Mouse (Mus musculus) stomach, embryonic 14.5 days (tissue): ENCODE results near the gene Tnfsf11. TPM values are rescaled to one million over a fixed set of nuclear protein-coding genes. Genes with fewer than 3 reads are reported as not detected.

Experiments used
- ATAC-seq: fragments of 200-750 bp; cut with Nextera tagmentation; 2 replicates; pipeline ENCODE4 v1.8.0; 2017; ENCODE audit warnings: low read depth, moderate TSS enrichment; ENCODE audit not compliant: insufficient number of reproducible peaks, insufficient read depth, low FRiP score
- H3K27ac ChIP-seq: fragments of 300-500 bp; sonication (generic); 2 replicates; pipeline ENCODE4 v1.5.1; 2014; ENCODE audit warnings: mild to moderate bottlenecking, low read length, moderate library complexity, mixed read lengths
- H3K27me3 ChIP-seq: fragments of 300-500 bp; sonication (generic); 2 replicates; pipeline ENCODE4 v1.6.1; 2014; ENCODE audit warnings: low read length, control low read depth, mixed read lengths; ENCODE audit not compliant: control insufficient read depth, insufficient read depth
- H3K36me3 ChIP-seq: fragments of 300-500 bp; sonication (generic); 2 replicates; pipeline ENCODE4 v1.6.1; 2014; ENCODE audit warnings: mild to moderate bottlenecking, control low read depth, low read length, moderate library complexity, mixed read lengths; ENCODE audit not compliant: control insufficient read depth, insufficient read depth
- H3K4me1 ChIP-seq: fragments of 300-500 bp; sonication (generic); 2 replicates; pipeline ENCODE4 v1.6.1; 2014; ENCODE audit warnings: low read length, control low read depth, mixed read lengths; ENCODE audit not compliant: control insufficient read depth, insufficient read depth
- H3K4me2 ChIP-seq: fragments of 300-500 bp; sonication (generic); replicated peaks from 2 replicates; pipeline ENCODE4 v1.6.1; 2014; ENCODE audit warnings: low read depth, low read length, control low read depth
- H3K4me3 ChIP-seq: fragments of 300-500 bp; sonication (generic); 2 replicates; pipeline ENCODE4 v1.5.1; 2014; ENCODE audit warnings: low read depth, low read length, control low read depth
- H3K9ac ChIP-seq: fragments of 300-500 bp; sonication (generic); replicated peaks from 2 replicates; pipeline ENCODE4 v1.6.1; 2014; ENCODE audit warnings: low read depth, mild to moderate bottlenecking, control low read depth, low read length, moderate library complexity, mixed read lengths
- H3K9me3 ChIP-seq: fragments of 300-500 bp; sonication (generic); 2 replicates; pipeline ENCODE4 v1.6.1; 2016; ENCODE audit warnings: low read depth, low read length, control low read depth; ENCODE audit not compliant: control insufficient read depth
- WGBS: fragments of 180-500 bp; shearing (Covaris S2); extraction: QIAGEN DNeasy Blood & Tissue Kit; methylation state at CpG from one replicate; pipeline ENCODE4 v1.1.7; 2014; 5-methylcytosine and 5-hydroxymethylcytosine counted together
- polyA plus RNA-seq: library from polyadenylated mRNA; unstranded; fragments of >200 nt; fragmentation: Nextera tagmentation; extraction: Ambion mirVana; gene quantifications from 2 replicates; pipeline ENCODE4 v1.2.1, GENCODE M21; 2014

Gene Tnfsf11
- polyA plus RNA-seq, 1 experiment from 2014 or later: 0.25 TPM

DNA sequence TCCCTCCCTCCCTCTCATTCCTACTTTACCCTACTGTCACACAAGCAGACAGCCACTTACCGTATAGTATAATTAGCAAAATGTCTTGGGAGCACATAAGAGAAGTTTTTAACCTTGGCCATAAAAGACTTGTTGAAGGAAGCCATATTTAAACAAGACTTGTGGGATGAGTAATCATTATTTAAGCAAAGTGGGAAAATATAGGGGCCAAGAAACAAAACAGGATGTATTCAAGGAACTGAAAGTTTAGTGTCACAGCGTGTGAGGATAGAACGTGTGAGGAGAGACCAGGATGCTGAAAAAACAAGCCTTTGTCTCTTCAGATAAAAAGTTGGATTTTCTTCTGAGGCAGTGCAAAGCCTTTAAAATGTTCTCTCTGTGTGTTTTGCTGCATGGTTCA, 11.2 kb upstream of the Tnfsf11 start:
- Histone ChIP-seq H3K4me3 (no peak overlapping the region), H3K4me1 (no peaks in the 10 kb centered on the region), H3K36me3 (no peaks in the 10 kb centered on the region), H3K27me3 (no peaks in the 10 kb centered on the region), H3K27ac (no peak overlapping the region), H3K9ac (no peak overlapping the region), H3K4me2 (no peak overlapping the region), H3K9me3 (no peaks in the 10 kb centered on the region)
- no peak for ATAC-seq
- 61% methylated on average over 3 of the region's 3 CpGs for WGBS

DNA sequence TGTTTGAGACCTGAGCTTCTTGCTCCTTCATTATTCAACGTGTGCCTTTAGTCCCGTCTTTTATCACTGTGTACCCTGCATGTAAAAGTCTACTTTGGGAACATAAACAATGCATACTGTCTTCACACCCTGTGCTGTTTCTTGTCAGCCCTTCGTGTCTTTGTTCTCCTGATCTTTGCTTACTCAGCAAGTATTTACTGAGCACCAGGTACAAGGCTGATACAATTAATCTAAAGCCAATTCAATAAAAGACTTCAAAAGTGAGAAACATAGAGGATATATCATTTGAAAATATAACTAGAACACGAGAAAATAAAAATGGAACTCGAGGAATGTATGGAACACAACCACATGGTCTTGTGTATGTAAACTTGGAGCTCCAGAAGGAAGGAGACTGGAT, 9.8 kb upstream of the Tnfsf11 start:
- 61% methylated on average over 5 of the region's 5 CpGs for WGBS
- Histone ChIP-seq H3K9ac (no peak overlapping the region), H3K36me3 (no peaks in the 10 kb centered on the region), H3K9me3 (no peaks in the 10 kb centered on the region), H3K4me3 (no peak overlapping the region), H3K4me2 (no peak overlapping the region), H3K4me1 (no peaks in the 10 kb centered on the region), H3K27ac (no peak overlapping the region), H3K27me3 (no peaks in the 10 kb centered on the region)
- no peak for ATAC-seq

- H3K27ac ChIP-seq: no peak overlapping the region
- no peak for ATAC-seq
These were observed 6.9 kb downstream of the Tnfsf11 start for GRCm38 (mm10) chr14:78300914-78301313.

DNA sequence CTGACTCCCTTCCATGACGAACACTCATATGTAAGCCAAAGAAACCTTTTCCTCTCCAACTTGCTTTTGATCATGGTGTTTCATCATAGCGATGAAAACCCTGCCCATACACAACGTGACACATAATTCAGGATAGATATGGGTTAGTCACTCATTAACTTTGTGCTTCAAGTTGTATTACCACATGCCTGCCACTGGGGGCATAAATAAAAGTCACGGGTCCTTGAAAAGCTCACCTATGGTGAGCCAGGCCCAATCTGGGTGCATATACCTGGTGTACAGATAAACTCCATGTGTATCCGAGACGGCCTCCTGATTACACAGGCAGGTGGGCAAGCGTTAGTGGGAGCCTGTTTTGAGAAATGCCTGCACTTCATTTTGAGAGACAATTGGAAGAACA, 15.2 kb downstream of the Tnfsf11 start:
- H3K4me1 ChIP-seq: no peaks in the 10 kb centered on the region
- no peaks in the 10 kb centered on the region for H3K36me3 ChIP-seq
- no peak overlapping the region for H3K9ac ChIP-seq
- H3K27ac ChIP-seq: no peak overlapping the region
- no peaks in the 10 kb centered on the region for H3K9me3 ChIP-seq
- no peak overlapping the region for H3K4me2 ChIP-seq
- H3K27me3 ChIP-seq: 0 out of 2 replicates have a peak, but pooled peaks cover 2% of the 10 kb centered on the region
- ATAC-seq: no peak
- H3K4me3 ChIP-seq: no peak overlapping the region
- WGBS: 90% methylated on average over 7 of the region's 7 CpGs

More at GRCm38 (mm10) chr14:78300914-78301313, 6.9 kb downstream of the Tnfsf11 start:
- H3K4me3 ChIP-seq: no peak overlapping the region
- WGBS: 84% methylated on average over 3 of the region's 3 CpGs
- H3K9me3 ChIP-seq: no peaks in the 10 kb centered on the region
- no peaks in the 10 kb centered on the region for H3K4me1 ChIP-seq
- no peak overlapping the region for H3K4me2 ChIP-seq
- H3K36me3 ChIP-seq: no peaks in the 10 kb centered on the region
- no peak overlapping the region for H3K9ac ChIP-seq
- H3K27me3 ChIP-seq: no peaks in the 10 kb centered on the region

- H3K4me1 ChIP-seq: no peaks in the 10 kb centered on the region
- no peak for ATAC-seq
- H3K27ac ChIP-seq: no peak overlapping the region
- no peak overlapping the region for H3K4me2 ChIP-seq
- 0 out of 2 replicates have a peak, but pooled peaks cover 2% of the 10 kb centered on the region for H3K27me3 ChIP-seq
- H3K36me3 ChIP-seq: no peaks in the 10 kb centered on the region
- H3K4me3 ChIP-seq: no peak overlapping the region
- 78% methylated on average over 9 of the region's 9 CpGs for WGBS
- no peak overlapping the region for H3K9ac ChIP-seq
- H3K9me3 ChIP-seq: no peaks in the 10 kb centered on the region
These were observed 17.8 kb downstream of the Tnfsf11 start for GRCm38 (mm10) chr14:78289912-78290523.

DNA sequence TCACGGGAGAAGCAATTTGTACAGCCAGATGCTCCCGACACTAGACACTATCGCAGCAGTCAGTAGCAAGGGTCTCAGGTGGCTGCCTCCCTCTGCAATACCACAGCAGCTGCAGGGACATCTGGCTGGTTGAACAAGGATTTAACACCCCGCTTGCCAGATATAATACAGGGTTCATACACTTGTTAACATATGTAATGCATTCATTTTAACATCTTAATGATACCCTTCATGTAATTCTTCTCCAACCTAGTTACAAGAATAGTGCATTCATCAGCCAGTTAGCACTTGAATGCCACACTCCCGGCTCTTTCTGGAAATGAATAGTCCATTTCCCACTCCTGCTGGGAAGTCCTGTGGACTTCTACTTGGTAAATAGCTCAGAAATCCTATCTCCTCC, 18.9 kb downstream of the Tnfsf11 start:
- H3K4me3 ChIP-seq: no peak overlapping the region
- H3K27ac ChIP-seq: no peak overlapping the region
- no peak for ATAC-seq
- H3K9me3 ChIP-seq: no peaks in the 10 kb centered on the region
- no peaks in the 10 kb centered on the region for H3K36me3 ChIP-seq
- H3K4me2 ChIP-seq: no peak overlapping the region
- 44% methylated on average over 5 of the region's 5 CpGs for WGBS
- H3K9ac ChIP-seq: no peak overlapping the region
- H3K27me3 ChIP-seq: 0 out of 2 replicates have a peak, but pooled peaks cover 2% of the 10 kb centered on the region
- H3K4me1 ChIP-seq: no peaks in the 10 kb centered on the region

DNA sequence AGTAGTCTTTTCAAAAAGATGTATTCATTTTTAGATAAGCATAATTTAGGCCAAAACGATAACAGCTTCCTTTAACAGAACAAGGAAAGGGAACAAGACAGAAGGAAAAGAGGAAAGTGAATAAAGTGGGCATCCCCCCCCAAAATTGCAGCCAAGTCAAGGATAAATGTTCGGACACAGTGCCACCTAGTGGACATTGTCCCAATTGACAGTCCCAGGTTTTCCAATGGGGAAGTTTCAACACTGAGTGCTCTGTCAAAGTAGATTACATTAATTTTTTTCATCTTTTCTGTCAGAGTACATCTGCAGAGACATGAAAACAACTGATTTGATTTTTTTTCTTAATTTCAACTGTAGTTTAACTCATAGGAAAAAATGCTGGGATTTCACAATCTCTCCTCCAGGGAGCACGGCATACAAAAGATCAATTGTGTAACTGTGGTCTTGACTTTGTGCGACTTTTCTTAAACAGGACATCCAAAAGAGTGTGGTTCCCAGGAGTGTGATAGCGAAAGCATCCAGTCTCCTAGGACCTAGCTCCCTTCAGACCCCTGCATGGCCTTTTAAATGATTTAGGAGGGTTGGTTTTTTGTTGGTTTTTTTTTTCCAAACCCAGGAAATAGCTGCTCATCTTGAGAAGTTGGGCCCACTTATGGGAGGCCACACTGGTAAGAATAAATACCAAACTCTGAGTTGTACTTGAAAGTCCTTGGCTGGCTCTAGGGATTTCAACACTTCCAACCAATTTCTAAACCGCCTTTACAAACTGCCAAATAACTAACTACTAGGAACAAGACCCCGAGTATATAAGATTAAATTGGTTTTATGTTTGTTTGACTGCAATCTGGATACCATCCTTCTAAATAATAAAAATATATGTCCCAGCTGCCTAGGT, 19.7 kb downstream of the Tnfsf11 start:
- Histone ChIP-seq H3K4me2 (no peak overlapping the region), H3K4me3 (no peak overlapping the region), H3K27ac (no peak overlapping the region), H3K9me3 (no peaks in the 10 kb centered on the region), H3K4me1 (no peaks in the 10 kb centered on the region), H3K36me3 (no peaks in the 10 kb centered on the region), H3K27me3 (0 out of 2 replicates have a peak, but pooled peaks cover 2% of the 10 kb centered on the region), H3K9ac (no peak overlapping the region)
- 48% methylated on average over 7 of the region's 7 CpGs for whole genome bisulfite sequencing
- no peak for ATAC-seq

GRCm38 (mm10) chr14:78286011-78286548, 21.8 kb downstream of the Tnfsf11 start:
- H3K9ac ChIP-seq: no peak overlapping the region
- 47% methylated on average over 5 of the region's 5 CpGs for WGBS
- no peaks in the 10 kb centered on the region for H3K9me3 ChIP-seq
- H3K4me1 ChIP-seq: no peaks in the 10 kb centered on the region
- no peaks in the 10 kb centered on the region for H3K36me3 ChIP-seq
- no peak overlapping the region for H3K4me2 ChIP-seq
- ATAC-seq: no peak
- H3K27ac ChIP-seq: no peak overlapping the region
- no peak overlapping the region for H3K4me3 ChIP-seq
- 0 out of 2 replicates have a peak, but pooled peaks cover 2% of the 10 kb centered on the region for H3K27me3 ChIP-seq
